In genomic region chr2:144164102-144164501, GRCm38 (mm10) we compare ENCODE assay signal across 8 mouse cellular contexts.
A peak's percentile ranks its signal among the peaks of the same experiment; 100 is the strongest.
DNase-seq lines count a peak whose midpoint lies in the region; ATAC-seq and TF ChIP-seq lines count a peak whose summit lies in the region.

No protein-coding gene starts in this region.

- H3K27ac ChIP-seq in heart, embryonic 11.5 days (ENCODE audit: low read depth, low read length): no peak overlapping the region
- H3K27ac ChIP-seq in kidney, postnatal 0 days: peak overlapping the region; percentile 92
- H3K27ac ChIP-seq in lung, postnatal 0 days (ENCODE audit: low read length): peak overlapping the region; percentile 97
- peak overlapping the region; percentile 98 for H3K27ac ChIP-seq in stomach, embryonic 14.5 days (ENCODE audit: low read length)

- peak overlapping the region; percentile 81 for H3K4me2 ChIP-seq in heart, embryonic 11.5 days
- peak overlapping the region; percentile 93 for H3K4me2 ChIP-seq in kidney, postnatal 0 days (ENCODE audit: low read length)
- peak overlapping the region; percentile 77 for H3K4me2 ChIP-seq in lung, postnatal 0 days (replicated peaks; ENCODE audit: low read depth, low read length)
- peak overlapping the region; percentile 64 for H3K4me2 ChIP-seq in stomach, embryonic 14.5 days (replicated peaks; ENCODE audit: low read depth, low read length)

- DNase-seq in heart, adult 11 months: peak; percentile 96
- DNase-seq in heart, postnatal 25 days (ENCODE audit: low spot score): no peak
- peak; percentile 23 for DNase-seq in embryo, embryonic 9.5 days (ENCODE audit: extremely low spot score)
- peak; percentile 89 for DNase-seq in kidney, postnatal 0 days (ENCODE audit: low spot score)
- peak; percentile 87 for DNase-seq in lung, postnatal 0 days (ENCODE audit: low spot score)
- no peak for DNase-seq in T-cell, adult 2 months (ENCODE audit: low spot score)

- H3K4me3 ChIP-seq in heart, embryonic 11.5 days (ENCODE audit: low read depth, low read length): no peak overlapping the region
- 0 out of 2 replicates have a peak overlapping the region, but pooled peaks have one; percentile 1 for H3K4me3 ChIP-seq in kidney, postnatal 0 days (replicated peaks; ENCODE audit: low read depth, low read length)
- 0 out of 2 replicates have a peak overlapping the region, but pooled peaks have one; percentile 66 for H3K4me3 ChIP-seq in lung, postnatal 0 days (ENCODE audit: low read depth, low read length)
- peak overlapping the region; percentile 50; the same call in 1 of the 2 replicates for H3K4me3 ChIP-seq in stomach, embryonic 14.5 days (ENCODE audit: low read depth, low read length)

- no peaks in the 10 kb centered on the region for H3K9me3 ChIP-seq in heart, embryonic 11.5 days (replicated peaks; ENCODE audit: control insufficient read depth, low read length)
- no peaks in the 10 kb centered on the region for H3K9me3 ChIP-seq in kidney, postnatal 0 days (replicated peaks; ENCODE audit: low read length)
- no peaks in the 10 kb centered on the region for H3K9me3 ChIP-seq in lung, postnatal 0 days (ENCODE audit: low read length)
- H3K9me3 ChIP-seq in stomach, embryonic 14.5 days (ENCODE audit: control insufficient read depth, low read depth, low read length): no peaks in the 10 kb centered on the region

- intact Hi-C loops in heart, postnatal 25 days (cut with DNase I): no loop called here

- no peak overlapping the region for H3K9ac ChIP-seq in heart, embryonic 11.5 days (ENCODE audit: low read depth, low read length)
- 0 out of 2 replicates have a peak overlapping the region, but pooled peaks have one; percentile 24 for H3K9ac ChIP-seq in kidney, postnatal 0 days (ENCODE audit: low read depth, low read length)
- H3K9ac ChIP-seq in lung, postnatal 0 days (replicated peaks; ENCODE audit: low read depth): 0 out of 2 replicates have a peak overlapping the region, but pooled peaks have one; percentile 5
- H3K9ac ChIP-seq in stomach, embryonic 14.5 days (replicated peaks; ENCODE audit: low read depth, low read length): 0 out of 2 replicates have a peak overlapping the region, but pooled peaks have one; percentile 52

- H3K27me3 ChIP-seq in heart, embryonic 11.5 days (ENCODE audit: control insufficient read depth, insufficient read depth, low read length): 0 out of 2 replicates have a peak, but pooled peaks cover 2% of the 10 kb centered on the region
- H3K27me3 ChIP-seq in kidney, postnatal 0 days (ENCODE audit: insufficient read depth, low read length): no peaks in the 10 kb centered on the region
- no peaks in the 10 kb centered on the region for H3K27me3 ChIP-seq in lung, postnatal 0 days (replicated peaks; ENCODE audit: insufficient read depth, low read length)
- no peaks in the 10 kb centered on the region for H3K27me3 ChIP-seq in stomach, embryonic 14.5 days (ENCODE audit: control insufficient read depth, insufficient read depth, low read length)

- TF ChIP-seq EP300 in lung, postnatal 0 days (IDR thresholded peaks at IDR 0.05): no peak

- TF ChIP-seq CTCF in kidney, postnatal 0 days (IDR thresholded peaks at IDR 0.05; ENCODE audit: low read depth): no peak
- TF ChIP-seq CTCF in lung, postnatal 0 days (IDR thresholded peaks at IDR 0.05): no peak

- no peaks in the 10 kb centered on the region for H3K36me3 ChIP-seq in heart, embryonic 11.5 days (ENCODE audit: control insufficient read depth, insufficient read depth, low read length)
- no peaks in the 10 kb centered on the region for H3K36me3 ChIP-seq in kidney, postnatal 0 days (ENCODE audit: insufficient read depth, low read length)
- no peaks in the 10 kb centered on the region for H3K36me3 ChIP-seq in lung, postnatal 0 days (ENCODE audit: insufficient read depth, low read length)
- H3K36me3 ChIP-seq in stomach, embryonic 14.5 days (ENCODE audit: control insufficient read depth, insufficient read depth, low read length): no peaks in the 10 kb centered on the region

- no peak for ATAC-seq in heart, embryonic 11.5 days (replicated peaks; ENCODE audit: insufficient number of reproducible peaks, low FRiP score, low TSS enrichment)
- no peak for ATAC-seq in kidney, postnatal 0 days (replicated peaks; ENCODE audit: low FRiP score, low read depth)
- peak; percentile 13; the same call in 1 of the 2 replicates for ATAC-seq in lung, postnatal 0 days
- no peak for ATAC-seq in stomach, embryonic 14.5 days (ENCODE audit: insufficient number of reproducible peaks, insufficient read depth, low FRiP score, low read depth)

- H3K4me1 ChIP-seq in heart, embryonic 11.5 days (ENCODE audit: control insufficient read depth, insufficient read depth, low read length): peaks cover 12% of the 10 kb centered on the region
- peaks cover 25% of the 10 kb centered on the region for H3K4me1 ChIP-seq in kidney, postnatal 0 days (replicated peaks; ENCODE audit: insufficient read depth, low read length)
- peaks cover 15% of the 10 kb centered on the region; the same call in 1 of the 2 replicates for H3K4me1 ChIP-seq in lung, postnatal 0 days (ENCODE audit: insufficient read depth, low read depth, low read length)
- H3K4me1 ChIP-seq in stomach, embryonic 14.5 days (ENCODE audit: control insufficient read depth, insufficient read depth, low read length): peaks cover 34% of the 10 kb centered on the region

- WGBS in heart, embryonic 11.5 days (ENCODE audit: insufficient replicate concordance): 24% methylated on average over 8 of the region's 8 CpGs
- WGBS in kidney, postnatal 0 days: 11% methylated on average over 8 of the region's 8 CpGs
- WGBS in lung, postnatal 0 days: 14% methylated on average over 8 of the region's 8 CpGs
- WGBS in stomach, embryonic 14.5 days: 10% methylated on average over 8 of the region's 8 CpGs

Comparison
In these comparisons a context has a peak if more than half of its experiments do, and no peak if none do; other contexts are left out.
1. DNase-seq: peak in heart, adult 11 months (single experiment), embryo, embryonic 9.5 days (single experiment), kidney, postnatal 0 days (single experiment) and lung, postnatal 0 days (single experiment); none in heart, postnatal 25 days (single experiment) and T-cell, adult 2 months (single experiment).
2. Peak in every context shown above with its lines, with median percentiles within 50 percentile points of each other: H3K4me2 ChIP-seq.